Mouse (Mus musculus) CH12.LX (cell line): ENCODE measurements around the gene Setdb2. TPM values are rescaled to one million over a fixed set of nuclear protein-coding genes. Genes with fewer than 3 reads are reported as not detected.
A peak's percentile ranks its signal among the peaks of the same experiment; 100 is the strongest.

Experiments
- DNase-seq: peaks from one replicate; pipeline ENCODE4 v3.0.0-alpha.2; 2013; ENCODE audit errors: extremely low read depth
- H3K27ac ChIP-seq: 2 replicates; pipeline ENCODE4 v1.5.1; 2012; ENCODE audit warnings: low read depth, mild to moderate bottlenecking, control low read depth, moderate library complexity; ENCODE audit not compliant: insufficient read depth
- H3K27me3 ChIP-seq: replicated peaks from 2 replicates; pipeline ENCODE3; 2012; ENCODE audit warnings: inconsistent platforms
- H3K36me3 ChIP-seq, 2 experiments: replicated peaks in 1 of 2; 2 replicates each; pipeline versions ENCODE3 to v1.6.1; 2012; ENCODE audit warnings: inconsistent platforms in 1 of 2, low read length in 1 of 2, mild to moderate bottlenecking in 1 of 2, mixed read lengths in 1 of 2, moderate library complexity in 1 of 2; ENCODE audit not compliant: control insufficient read depth in 1 of 2, insufficient read depth in 1 of 2
- H3K4me1 ChIP-seq, 2 experiments: 2 replicates each; pipeline ENCODE4 v1.6.1; 2012; ENCODE audit warnings: inconsistent platforms in 1 of 2, moderate library complexity in 1 of 2; ENCODE audit not compliant: insufficient read depth in 2 of 2, control insufficient read depth in 1 of 2
- H3K4me2 ChIP-seq: 2 replicates; pipeline ENCODE4 v1.6.1; 2012; ENCODE audit warnings: low read depth, mild to moderate bottlenecking, control low read depth; ENCODE audit not compliant: poor library complexity, insufficient read depth, severe bottlenecking
- H3K4me3 ChIP-seq, 3 experiments: fragments of 150-350 bp in 1 of 3; sonication (generic) in 1 of 3; replicated peaks in 1 of 3; 2 replicates each; pipeline versions ENCODE3 to v1.5.1; 2011 to 2012; ENCODE audit warnings: low read depth in 2 of 3, low read length in 2 of 3, mild to moderate bottlenecking in 2 of 3, moderate library complexity in 2 of 3, control low read depth in 1 of 3, improper control_type of control experiment in 1 of 3, inconsistent platforms in 1 of 3, mixed read lengths in 1 of 3; ENCODE audit not compliant: poor library complexity in 1 of 3
- H3K79me2 ChIP-seq: replicated peaks from 2 replicates; pipeline ENCODE4 v1.6.1; 2012; ENCODE audit warnings: mild to moderate bottlenecking, moderate library complexity; ENCODE audit not compliant: control insufficient read depth, poor library complexity, insufficient read depth, severe bottlenecking; ENCODE audit errors: extremely low read depth
- H3K9ac ChIP-seq: 2 replicates; pipeline ENCODE4 v1.6.1; 2012; ENCODE audit warnings: low read depth, mild to moderate bottlenecking, control low read depth, moderate library complexity; ENCODE audit not compliant: insufficient read depth
- H3K9me3 ChIP-seq: replicated peaks from 2 replicates; pipeline ENCODE3; 2012; ENCODE audit warnings: low read length, inconsistent platforms, mixed read lengths
- BHLHE40 ChIP-seq: IDR thresholded peaks from 2 replicates; pipeline ENCODE4 v1.6.1; 2011; ENCODE audit warnings: mild to moderate bottlenecking, low read depth, low read length, improper control_type of control experiment
- CHD1 ChIP-seq: IDR thresholded peaks from 2 replicates; pipeline ENCODE4 v1.6.1; 2012; ENCODE audit warnings: low read depth, low read length, improper control_type of control experiment, inconsistent platforms
- CHD2 ChIP-seq: IDR thresholded peaks from 2 replicates; pipeline ENCODE4 v1.6.1; 2011; ENCODE audit warnings: low read length, improper control_type of control experiment
- CTCF ChIP-seq, 2 experiments: IDR thresholded peaks in 1 of 2; conservative IDR thresholded peaks in 1 of 2; 2 replicates each; pipeline ENCODE4 v1.5.1; 2011 to 2012; ENCODE audit warnings: low read depth in 2 of 2, low read length in 2 of 2, improper control_type of control experiment in 1 of 2, inconsistent platforms in 1 of 2, mild to moderate bottlenecking in 1 of 2, moderate library complexity in 1 of 2
- E2F4 ChIP-seq: IDR thresholded peaks from 2 replicates; pipeline ENCODE4 v1.6.1; 2011; ENCODE audit warnings: low read depth, low read length, improper control_type of control experiment; ENCODE audit not compliant: insufficient replicate concordance
- ELF1 ChIP-seq: IDR thresholded peaks from 2 replicates; pipeline ENCODE4 v1.6.1; 2014; ENCODE audit warnings: low read depth, mild to moderate bottlenecking, inconsistent platforms, low read length, improper control_type of control experiment
- EP300 ChIP-seq: IDR thresholded peaks from 2 replicates; pipeline ENCODE4 v1.6.1; 2011; ENCODE audit warnings: low read length, improper control_type of control experiment
- ETS1 ChIP-seq: conservative IDR thresholded peaks from 2 replicates; pipeline ENCODE4 v1.6.1; 2012; ENCODE audit warnings: low read depth, mild to moderate bottlenecking, inconsistent platforms, low read length, improper control_type of control experiment, moderate library complexity
- GABPA ChIP-seq: IDR thresholded peaks from 2 replicates; pipeline ENCODE4 v1.6.1; 2012; ENCODE audit warnings: low read depth, low read length, improper control_type of control experiment, inconsistent platforms; ENCODE audit not compliant: insufficient replicate concordance
- HCFC1 ChIP-seq: IDR thresholded peaks from 2 replicates; pipeline ENCODE4 v1.6.1; 2012; ENCODE audit warnings: low read depth, mild to moderate bottlenecking, inconsistent platforms, low read length, improper control_type of control experiment
- IRF4 ChIP-seq: IDR thresholded peaks from 2 replicates; pipeline ENCODE4 v1.6.1; 2014; ENCODE audit warnings: low read depth, mild to moderate bottlenecking, inconsistent platforms, low read length, improper control_type of control experiment
- JUN ChIP-seq: IDR thresholded peaks from 2 replicates; pipeline ENCODE4 v1.6.1; 2011; ENCODE audit warnings: low read depth, mild to moderate bottlenecking, low read length, improper control_type of control experiment, moderate library complexity; ENCODE audit not compliant: insufficient read depth
- JUND ChIP-seq: conservative IDR thresholded peaks from 2 replicates; pipeline ENCODE4 v1.6.1; 2011; ENCODE audit warnings: low read depth, low read length, improper control_type of control experiment
- KAT2A ChIP-seq: IDR thresholded peaks from 2 replicates; pipeline ENCODE4 v1.6.1; 2012; ENCODE audit warnings: low read length, improper control_type of control experiment, inconsistent platforms; ENCODE audit not compliant: insufficient replicate concordance
- MAFK ChIP-seq: IDR thresholded peaks from 2 replicates; pipeline ENCODE4 v1.6.1; 2011; ENCODE audit warnings: low read length, improper control_type of control experiment; ENCODE audit not compliant: insufficient replicate concordance
- MAX ChIP-seq: IDR thresholded peaks from 2 replicates; pipeline ENCODE4 v1.6.1; 2011; ENCODE audit warnings: low read length, improper control_type of control experiment
- MAZ ChIP-seq: IDR thresholded peaks from 2 replicates; pipeline ENCODE4 v1.6.1; 2012; ENCODE audit warnings: low read depth, mild to moderate bottlenecking, inconsistent platforms, low read length, improper control_type of control experiment, moderate library complexity
- MEF2A ChIP-seq: IDR thresholded peaks from 2 replicates; pipeline ENCODE4 v1.6.1; 2014; ENCODE audit warnings: low read depth, mild to moderate bottlenecking, inconsistent platforms, low read length, improper control_type of control experiment, borderline replicate concordance
- MXI1 ChIP-seq: IDR thresholded peaks from 2 replicates; pipeline ENCODE4 v1.6.1; 2011; ENCODE audit warnings: mild to moderate bottlenecking, low read depth, low read length, improper control_type of control experiment
- MYC ChIP-seq: IDR thresholded peaks from 2 replicates; pipeline ENCODE4 v1.6.1; 2011; ENCODE audit warnings: low read depth, mild to moderate bottlenecking, improper control_type of control experiment, low read length
- NELFE ChIP-seq: IDR thresholded peaks from 2 replicates; pipeline ENCODE4 v1.6.1; 2011; ENCODE audit warnings: low read depth, low read length, improper control_type of control experiment
- NRF1 ChIP-seq: IDR thresholded peaks from 2 replicates; pipeline ENCODE4 v1.6.1; 2014; ENCODE audit warnings: low read depth, mild to moderate bottlenecking, inconsistent platforms, low read length, improper control_type of control experiment, moderate library complexity
- PAX5 ChIP-seq: IDR thresholded peaks from 2 replicates; pipeline ENCODE4 v1.6.1; 2012; ENCODE audit warnings: low read length, inconsistent platforms, mixed read lengths
- POLR2A ChIP-seq: IDR thresholded peaks from 2 replicates; pipeline ENCODE4 v1.6.1; 2011; ENCODE audit warnings: low read depth, mild to moderate bottlenecking, improper control_type of control experiment, low read length
- POLR2AphosphoS2 ChIP-seq: IDR thresholded peaks from 2 replicates; pipeline ENCODE4 v1.6.1; 2011; ENCODE audit warnings: low read depth, low read length, improper control_type of control experiment
- RAD21 ChIP-seq: IDR thresholded peaks from 2 replicates; pipeline ENCODE4 v1.6.1; 2011; ENCODE audit warnings: low read depth, mild to moderate bottlenecking, low read length, improper control_type of control experiment, moderate library complexity
- RCOR1 ChIP-seq: conservative IDR thresholded peaks from 2 replicates; pipeline ENCODE4 v1.6.1; 2012; ENCODE audit warnings: low read depth, mild to moderate bottlenecking, inconsistent platforms, low read length, improper control_type of control experiment
- SIN3A ChIP-seq: IDR thresholded peaks from 2 replicates; pipeline ENCODE4 v1.6.1; 2012; ENCODE audit warnings: low read length, improper control_type of control experiment, inconsistent platforms
- SMC3 ChIP-seq: IDR thresholded peaks from 2 replicates; pipeline ENCODE4 v1.6.1; 2011; ENCODE audit warnings: low read depth, low read length, improper control_type of control experiment
- TBP ChIP-seq: conservative IDR thresholded peaks from 2 replicates; pipeline ENCODE4 v1.6.1; 2011; ENCODE audit warnings: low read depth, low read length, improper control_type of control experiment
- TCF12 ChIP-seq: IDR thresholded peaks from 2 replicates; pipeline ENCODE4 v1.6.1; 2014; ENCODE audit warnings: low read depth, mild to moderate bottlenecking, inconsistent platforms, low read length, improper control_type of control experiment
- UBTF ChIP-seq: IDR thresholded peaks from 2 replicates; pipeline ENCODE4 v1.6.1; 2012; ENCODE audit warnings: low read depth, mild to moderate bottlenecking, inconsistent platforms, low read length, improper control_type of control experiment, moderate library complexity
- USF1 ChIP-seq: IDR thresholded peaks from 2 replicates; pipeline ENCODE4 v1.6.1; 2014; ENCODE audit warnings: low read depth, mild to moderate bottlenecking, inconsistent platforms, low read length, improper control_type of control experiment
- USF2 ChIP-seq: conservative IDR thresholded peaks from 2 replicates; pipeline ENCODE4 v1.6.1; 2011; ENCODE audit warnings: low read depth, low read length, improper control_type of control experiment
- ZC3H11A ChIP-seq: IDR thresholded peaks from 2 replicates; pipeline ENCODE4 v1.6.1; 2012; ENCODE audit warnings: low read depth, mild to moderate bottlenecking, inconsistent platforms, low read length, improper control_type of control experiment
- ZKSCAN1 ChIP-seq: IDR thresholded peaks from 2 replicates; pipeline ENCODE4 v1.6.1; 2012; ENCODE audit warnings: low read depth, inconsistent platforms, low read length, improper control_type of control experiment, borderline replicate concordance
- ZMIZ1 ChIP-seq: IDR thresholded peaks from 2 replicates; pipeline ENCODE4 v1.6.1; 2012; ENCODE audit warnings: low read depth, mild to moderate bottlenecking, inconsistent platforms, low read length, improper control_type of control experiment
- ZNF384 ChIP-seq: IDR thresholded peaks from 2 replicates; pipeline ENCODE4 v1.6.1; 2012; ENCODE audit warnings: low read depth, low read length, improper control_type of control experiment, inconsistent platforms
- dilution Hi-C: fragments of 300-500 bp; cut with MboI; formaldehyde crosslinking; loops from 2 replicates; pipeline ENCODE4 v1.14.3; 2020; ENCODE audit warnings: low sequenced_read_pairs; ENCODE audit not compliant: extremely low pct_unique_long_range_greater_than_20kb, extremely low pct_ligation_motif_present
- in situ Hi-C: fragments of 300-500 bp; cut with MboI; formaldehyde crosslinking; loops from 3 replicates; pipeline ENCODE4 v1.14.3; 2019; ENCODE audit warnings: low sequenced_read_pairs, low pct_ligation_motif_present, low pct_unique_long_range_greater_than_20kb, mixed read lengths
- polyA plus RNA-seq: library from polyadenylated mRNA; unstranded; fragments of >175 nt; gene quantifications from 2 replicates; pipeline ENCODE4 v1.2.1, GENCODE M21; 2012; ENCODE audit warnings: low read depth; ENCODE audit not compliant: insufficient read length
- total RNA-seq, 2 experiments: library from RNA; depleted of rRNA; stranded (reverse); fragments of 300-350 nt in 1 of 2; fragments of >200 nt in 1 of 2; gene quantifications; 2 replicates each; pipeline ENCODE4 v1.2.3; 2012 to 2014

Setdb2 gene
- total and polyA plus RNA-seq, 3 experiments, result 13.3 to 37.3 (median 14.7) TPM

- TF ChIP-seq ELF1 (no peak), KAT2A (no peak), ETS1 (peak; percentile 38; the same call in 1 of the 2 replicates), E2F4 (no peak), JUN (no peak)
Observed at GRCm38 (mm10) chr14:59438505-59438904, 2.2 kb downstream of the Setdb2 start (continued).

GRCm38 (mm10) chr14:59437398-59437797, 3.3 kb downstream of the Setdb2 start:
- peaks cover 0 to 37% of the 10 kb centered on the region in 2 experiments; a peak in 2 of 4 replicates for H3K4me1 ChIP-seq
- peaks cover 26% of the 10 kb centered on the region for H3K79me2 ChIP-seq
- no peaks in the 10 kb centered on the region for H3K27me3 ChIP-seq
- peaks cover 4 to 5% of the 10 kb centered on the region in 2 experiments for H3K36me3 ChIP-seq
- DNase-seq, result peak; percentile 54
- TF ChIP-seq MAFK (no peak), SIN3A (peak; percentile 65; the same call in 1 of the 2 replicates), MAX (no peak), ETS1 (peak; percentile 48; the same call in 1 of the 2 replicates), ZKSCAN1 (no peak), CTCF (conservative IDR thresholded peaks at IDR 0.05 in 1 of 2, IDR thresholded peaks at IDR 0.05 in 1 of 2; ENCODE audit: low read depth in 2 of 2, low read length in 2 of 2) (no peak), E2F4 (no peak), USF2 (no peak), ELF1 (peak; percentile 41; the same call in 1 of the 2 replicates), BHLHE40 (no peak), GABPA (no peak), MEF2A (peak; percentile 67), TBP (0 out of 2 replicates have a peak, but pooled peaks have one; percentile 31), CHD2 (no peak), MYC (no peak), MAZ (no peak), ZC3H11A (no peak), RCOR1 (no peak), MXI1 (no peak), IRF4 (peak; percentile 96), ZMIZ1 (no peak), USF1 (no peak), POLR2A (no peak), NRF1 (no peak), NELFE (no peak), CHD1 (peak; percentile 70; the same call in 1 of the 2 replicates), KAT2A (no peak), RAD21 (no peak), HCFC1 (no peak), EP300 (peak; percentile 85), POLR2AphosphoS2 (no peak), JUND (peak; percentile 93), UBTF (no peak), TCF12 (no peak), PAX5 (no peak), SMC3 (no peak), JUN (peak; percentile 87), ZNF384 (no peak)
- TF ChIP-seq, all 38 proteins: peak for 10
- dilution Hi-C loops, result no loop called here
- peak overlapping the region; percentile 63; the same call in 1 of the 2 replicates for H3K9ac ChIP-seq
- no peak overlapping the region for H3K27ac ChIP-seq
- H3K4me3 ChIP-seq, result peak overlapping the region in 1 of 3 experiments; percentile 9
- in situ Hi-C loops, result no loop called here
- no peaks in the 10 kb centered on the region for H3K9me3 ChIP-seq
- peak overlapping the region; percentile 88 for H3K4me2 ChIP-seq
